Mouse (Mus musculus) MEL (cell line): ENCODE results near the gene Ap3d1.

ENCODE experiments used
- CHD2 ChIP-seq: IDR thresholded peaks from 2 replicates; pipeline ENCODE4 v1.6.1; 2011; ENCODE audit warnings: low read length, improper control_type of control experiment
- CTCF ChIP-seq, 3 experiments: IDR thresholded peaks in 2 of 3; conservative IDR thresholded peaks in 1 of 3; 2 replicates each; pipeline ENCODE4 v1.5.1; 2011 to 2012; ENCODE audit warnings: low read length in 3 of 3, low read depth in 2 of 3, mild to moderate bottlenecking in 2 of 3, improper control_type of control experiment in 1 of 3, inconsistent platforms in 1 of 3, mixed read lengths in 1 of 3, moderate library complexity in 1 of 3; ENCODE audit not compliant: control insufficient read depth in 1 of 3, insufficient read depth in 1 of 3, poor library complexity in 1 of 3, severe bottlenecking in 1 of 3
- HCFC1 ChIP-seq: IDR thresholded peaks from 2 replicates; pipeline ENCODE4 v1.6.1; 2012; ENCODE audit warnings: low read depth, mild to moderate bottlenecking, inconsistent platforms, low read length, improper control_type of control experiment, moderate library complexity
- KAT2A ChIP-seq: conservative IDR thresholded peaks from 2 replicates; pipeline ENCODE4 v1.6.1; 2012; ENCODE audit warnings: low read depth, low read length, improper control_type of control experiment, inconsistent platforms
- MAX ChIP-seq: IDR thresholded peaks from 2 replicates; pipeline ENCODE4 v1.6.1; 2011; ENCODE audit warnings: low read length, improper control_type of control experiment
- MYB ChIP-seq: IDR thresholded peaks from 2 replicates; pipeline ENCODE4 v1.6.1; 2011; ENCODE audit warnings: mild to moderate bottlenecking, low read depth, low read length, improper control_type of control experiment
- NELFE ChIP-seq: IDR thresholded peaks from 2 replicates; pipeline ENCODE4 v1.6.1; 2011; ENCODE audit warnings: low read depth, low read length, improper control_type of control experiment
- POLR2A ChIP-seq, 2 experiments: IDR thresholded peaks; 2 replicates each; pipeline ENCODE4 v1.6.1; 2011 to 2012; ENCODE audit warnings: low read length in 2 of 2, mild to moderate bottlenecking in 2 of 2, control low read depth in 1 of 2, improper control_type of control experiment in 1 of 2, low read depth in 1 of 2, moderate library complexity in 1 of 2; ENCODE audit not compliant: control insufficient read depth in 1 of 2, insufficient read depth in 1 of 2, poor library complexity in 1 of 2
- RCOR1 ChIP-seq: IDR thresholded peaks from 2 replicates; pipeline ENCODE4 v1.6.1; 2012; ENCODE audit warnings: low read depth, mild to moderate bottlenecking, inconsistent platforms, low read length, improper control_type of control experiment
- USF1 ChIP-seq: IDR thresholded peaks from 2 replicates; pipeline ENCODE4 v1.6.1; 2014; ENCODE audit warnings: low read depth, mild to moderate bottlenecking, inconsistent platforms, low read length, improper control_type of control experiment, moderate library complexity
- ZC3H11A ChIP-seq: IDR thresholded peaks from 2 replicates; pipeline ENCODE4 v1.6.1; 2012; ENCODE audit warnings: low read depth, mild to moderate bottlenecking, inconsistent platforms, low read length, improper control_type of control experiment
- ZNF384 ChIP-seq: IDR thresholded peaks from 2 replicates; pipeline ENCODE4 v1.6.1; 2012; ENCODE audit warnings: low read depth, mild to moderate bottlenecking, inconsistent platforms, low read length, improper control_type of control experiment

DNA sequence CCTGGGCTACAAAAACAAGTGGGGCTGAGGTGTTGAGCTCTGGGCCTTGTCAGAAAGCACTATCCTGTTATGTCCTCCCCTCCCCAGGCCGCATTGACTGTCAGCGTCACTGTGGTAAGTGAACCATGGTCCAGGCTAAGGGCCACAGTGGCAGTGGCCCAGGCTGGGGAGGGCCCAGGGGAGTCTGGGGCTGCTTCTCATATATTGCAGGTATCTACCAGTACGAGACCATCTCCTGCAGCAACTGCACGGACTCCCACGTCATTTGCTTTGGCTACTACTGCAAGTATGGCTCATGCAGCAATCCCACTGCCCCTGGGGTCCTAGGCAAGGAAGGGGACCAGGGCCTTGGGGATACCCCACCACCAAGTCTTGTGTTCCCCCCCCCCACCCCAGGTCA, 38.4 kb downstream of the Ap3d1 start:
- TF ChIP-seq USF1 (no peak), ZNF384 (no peak), ZC3H11A (no peak), POLR2A (IDR thresholded peaks at IDR 0.05; ENCODE audit: control insufficient read depth in 1 of 2, insufficient read depth in 1 of 2, low read depth in 1 of 2, low read length in 2 of 2, poor library complexity in 1 of 2) (no peak), HCFC1 (no peak), MYB (no peak), RCOR1 (no peak), CHD2 (no peak), CTCF (IDR thresholded peaks at IDR 0.05 in 2 of 3, conservative IDR thresholded peaks at IDR 0.05 in 1 of 3; ENCODE audit: control insufficient read depth in 1 of 3, insufficient read depth in 1 of 3, low read depth in 2 of 3, low read length in 3 of 3, poor library complexity in 1 of 3, severe bottlenecking in 1 of 3) (no peak), MAX (no peak), KAT2A (no peak), NELFE (no peak)
